Mouse (Mus musculus): ENCODE measurements around the gene Ackr4. TPM values are rescaled to one million over a fixed set of nuclear protein-coding genes. Genes with fewer than 3 reads are reported as not detected.

The Ackr4 gene
- total RNA-seq, 2 experiments from 2014 or later, result 0.61 to 0.71 TPM

DNA sequence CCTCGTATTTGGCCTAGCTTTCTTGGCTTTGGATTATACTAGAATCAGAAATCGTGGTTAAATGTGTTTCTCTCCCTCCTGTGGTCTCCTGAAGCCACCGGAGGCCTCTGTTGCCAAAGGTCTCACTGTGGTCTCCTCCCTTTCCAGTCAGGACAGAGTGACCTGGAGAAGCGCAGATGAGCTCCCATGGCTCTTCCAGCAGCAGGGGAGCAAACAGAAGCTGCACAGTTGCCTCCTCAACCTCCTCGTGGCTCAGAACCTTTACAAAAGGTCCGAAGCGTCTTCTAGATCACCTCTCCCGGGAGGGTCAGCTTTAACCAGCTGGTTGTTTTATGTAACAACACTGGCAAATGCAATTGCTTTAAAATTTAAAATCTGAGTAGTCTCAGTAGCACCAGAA is 92.5 kb downstream of the Ackr4 start:
- H3K4me3 ChIP-seq, result no peak overlapping the region
- no peak for DNase-seq
- TF ChIP-seq CTCF (IDR thresholded peaks at IDR 0.05), result no peak
- no peak overlapping the region for H3K27ac ChIP-seq
- intact Hi-C loops (cut with DNase I), result no loop called here

Other genes starting within 250 kb of the Ackr4 start
- gene Nphp3, start 124.4 kb downstream of the Ackr4 start, total RNA-seq (2021), result 1 to 10 TPM in 1 of 2 experiments, under 1 TPM in 1; 0.89 to 1.1 TPM
- not detected for gene Gm28305, start 86.3 kb downstream of the Ackr4 start, total RNA-seq (2021)
- gene Uba5, start 63.8 kb downstream of the Ackr4 start, total RNA-seq (2021), result 10 to 100 TPM; 12.6 to 12.9 TPM
- gene Acad11, start 63.6 kb downstream of the Ackr4 start, total RNA-seq (2021), result 10 to 100 TPM; 38.3 to 53.7 TPM
- 10 to 100 TPM; 29.7 to 32.1 TPM for gene Dnajc13, start 136.0 kb upstream of the Ackr4 start, total RNA-seq (2021)
- gene Acpp, start 210.8 kb upstream of the Ackr4 start, total RNA-seq (2021), result not detected